Mouse (Mus musculus): ENCODE results near the gene Tex26.

DNA sequence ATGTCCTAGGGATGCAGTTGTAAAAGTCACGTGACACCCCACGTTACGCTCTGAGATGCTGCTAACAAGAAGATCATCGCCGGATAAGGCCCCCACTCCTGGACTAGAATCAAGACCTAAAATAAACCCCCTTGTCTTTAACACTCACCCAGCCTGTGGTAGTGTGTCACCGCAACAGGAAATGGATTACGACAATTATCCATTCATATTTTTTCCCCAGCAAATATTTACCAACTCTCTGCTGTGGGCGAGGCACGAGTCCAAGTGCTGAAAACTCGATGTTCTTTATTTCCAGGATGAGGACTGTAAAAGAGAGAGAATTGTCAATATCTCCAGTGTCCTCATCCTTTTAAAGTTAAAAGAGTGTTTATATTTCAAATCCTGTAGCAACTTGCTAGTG lies 37.4 kb upstream of the Tex26 start:
- TF ChIP-seq USF1 (IDR thresholded peaks at IDR 0.05; ENCODE audit: low read depth), result no peak
- TF ChIP-seq CEBPB (IDR thresholded peaks at IDR 0.05; ENCODE audit: low read depth), result no peak
- TF ChIP-seq CTCF (IDR thresholded peaks at IDR 0.05; ENCODE audit: control insufficient read depth, insufficient read depth, insufficient read length), result no peak
- no peak for TF ChIP-seq MYOG (IDR thresholded peaks at IDR 0.05; ENCODE audit: control insufficient read depth, extremely low read depth, insufficient read length)

Data from C2C12 (cell line).